Mouse (Mus musculus): ENCODE data around the gene Rnf10.

DNA sequence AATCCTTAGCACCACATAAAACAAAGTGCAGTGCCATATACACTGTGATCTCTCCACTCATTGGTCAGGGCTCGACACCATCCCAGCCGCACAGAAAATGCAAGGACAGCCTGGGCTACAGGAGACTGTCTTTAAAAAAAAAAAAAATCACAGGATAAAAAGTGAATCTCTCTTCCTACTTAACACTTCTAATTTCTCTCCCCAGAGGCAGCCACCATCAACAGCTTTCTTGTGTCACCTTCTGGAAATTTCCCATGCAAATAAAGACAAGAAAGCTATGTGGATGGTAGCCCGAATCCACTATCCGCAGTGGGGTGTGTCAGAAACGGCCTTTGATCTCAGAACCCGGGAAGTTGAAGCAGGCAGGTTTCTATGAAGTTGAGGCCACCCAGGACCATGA, 40.2 kb downstream of the Rnf10 start:
- TF ChIP-seq GATA1 (IDR thresholded peaks at IDR 0.05; ENCODE audit: borderline replicate concordance, low read length) = no peak
- TF ChIP-seq FLI1 (IDR thresholded peaks at IDR 0.05; ENCODE audit: low read length) = no peak
